Mouse (Mus musculus) megakaryocyte, adult 5-6 weeks (primary cell): ENCODE measurements at regions not wholly inside any gene's neighbourhood (a gene's known extent, or its start where the extent isn't known, plus 50 kb on each side); places are given as distances from the start of the nearest gene placed in this dataset.

Experiments used
- ATAC-seq: 2 replicates; pipeline ENCODE4 v1.8.0; 2016; ENCODE audit warnings: mild to moderate bottlenecking, inconsistent platforms; ENCODE audit not compliant: poor library complexity, severe bottlenecking

DNA sequence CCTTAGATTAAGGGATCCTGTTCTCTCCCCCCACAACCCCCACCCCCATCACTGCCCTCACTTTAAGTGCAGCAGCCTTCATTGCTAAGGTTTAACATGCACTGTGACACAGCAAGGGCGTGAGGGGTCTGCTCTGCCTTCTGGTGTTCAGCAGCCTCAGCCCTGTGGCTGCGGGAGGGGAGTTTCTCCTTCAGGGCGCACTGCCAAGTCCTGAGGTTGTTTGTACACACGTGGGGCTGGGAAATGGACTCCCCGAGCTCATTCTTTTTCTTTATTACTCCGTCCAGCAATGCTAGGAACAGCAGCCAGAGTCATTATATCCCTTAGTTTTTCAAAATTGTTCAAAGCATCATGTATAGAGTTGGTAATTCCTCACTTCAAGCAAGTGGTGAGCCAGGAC lies 363.1 kb downstream of the Ptpru start:
- ATAC-seq = no peak

GRCm38 (mm10) chr4:131478923-131479322 lies 359.2 kb downstream of the Ptpru start:
- ATAC-seq = no peak

GRCm38 (mm10) chr4:131483958-131484605 lies 354.0 kb downstream of the Ptpru start:
- ATAC-seq = no peak

GRCm38 (mm10) chr4:131484607-131485111 lies 353.4 kb downstream of the Ptpru start:
- no peak for ATAC-seq

DNA sequence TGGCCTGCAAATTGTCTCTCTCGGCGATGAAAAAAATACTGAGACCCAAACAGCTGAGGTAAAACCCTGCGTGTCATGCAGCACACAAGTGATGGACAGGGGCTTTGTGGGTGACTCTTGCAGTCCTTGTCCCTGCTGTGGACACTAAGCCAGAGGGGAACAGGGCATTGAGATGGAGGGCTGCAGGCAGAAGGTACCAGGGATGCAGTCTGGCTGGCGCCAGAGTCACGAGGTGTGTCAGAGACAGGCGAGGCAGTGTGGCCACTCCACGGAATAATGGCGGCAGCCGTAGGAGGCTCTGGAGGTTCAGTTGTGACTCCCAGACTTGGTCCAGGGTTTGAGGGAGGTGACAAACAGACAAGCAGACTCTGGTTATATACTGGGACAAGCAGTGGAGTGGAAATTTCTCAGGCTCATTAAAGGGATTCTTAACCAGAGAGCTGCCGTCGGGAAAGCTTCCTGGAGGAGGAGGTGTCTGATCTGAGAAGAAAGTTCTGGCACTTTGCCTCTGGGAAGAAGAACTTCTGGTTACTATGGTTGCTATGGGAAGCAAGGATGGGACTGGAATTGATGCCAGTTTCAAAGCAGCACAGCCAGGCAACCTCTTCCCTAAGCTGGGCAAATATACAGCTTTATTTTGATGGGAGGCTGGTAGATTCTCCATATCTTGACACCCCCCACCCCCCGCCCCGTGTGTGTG lies 352.8 kb downstream of the Ptpru start:
- ATAC-seq = no peak

DNA sequence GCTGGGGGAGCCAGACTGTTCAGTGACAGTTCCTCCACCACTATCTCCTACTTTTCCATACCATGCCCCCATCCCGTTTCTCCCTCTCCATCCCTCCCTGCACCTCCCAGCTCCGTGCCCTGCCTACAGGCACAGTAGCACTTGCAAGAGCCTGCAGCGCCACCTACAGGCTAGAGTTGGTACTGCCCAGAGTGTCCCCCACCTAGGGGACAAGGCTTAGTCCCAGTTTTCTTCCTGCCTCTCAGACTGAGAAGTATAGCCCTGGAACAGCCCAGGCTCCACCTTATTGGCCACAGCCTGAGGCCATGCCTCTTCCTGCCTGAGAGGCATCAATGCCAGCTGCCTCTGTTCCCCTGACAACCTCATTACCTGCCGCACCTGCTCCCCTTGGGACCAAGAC lies 351.3 kb downstream of the Ptpru start:
- ATAC-seq = no peak

- no peak for ATAC-seq
Measured at GRCm38 (mm10) chr4:131488246-131488645, 349.8 kb downstream of the Ptpru start.

DNA sequence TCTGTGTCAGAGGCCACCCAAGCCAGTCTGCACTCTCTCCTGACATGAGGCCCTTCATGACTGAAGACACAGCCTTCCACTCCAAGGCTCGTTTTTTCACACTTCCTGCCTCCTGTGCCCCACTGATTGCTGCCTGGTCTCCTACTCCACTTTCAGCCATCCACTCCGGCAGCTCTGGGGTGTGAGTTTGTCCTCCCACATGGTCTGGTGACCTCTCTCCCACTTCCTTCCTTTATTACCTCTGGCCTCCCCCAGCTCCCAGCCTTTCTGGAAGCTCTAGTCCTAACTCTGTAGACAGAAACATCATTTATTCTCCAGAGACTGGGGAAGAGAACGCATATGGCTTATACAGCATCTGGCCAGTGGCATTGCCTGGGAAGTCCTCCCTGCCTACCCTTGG lies 349.0 kb downstream of the Ptpru start:
- no peak for ATAC-seq

DNA sequence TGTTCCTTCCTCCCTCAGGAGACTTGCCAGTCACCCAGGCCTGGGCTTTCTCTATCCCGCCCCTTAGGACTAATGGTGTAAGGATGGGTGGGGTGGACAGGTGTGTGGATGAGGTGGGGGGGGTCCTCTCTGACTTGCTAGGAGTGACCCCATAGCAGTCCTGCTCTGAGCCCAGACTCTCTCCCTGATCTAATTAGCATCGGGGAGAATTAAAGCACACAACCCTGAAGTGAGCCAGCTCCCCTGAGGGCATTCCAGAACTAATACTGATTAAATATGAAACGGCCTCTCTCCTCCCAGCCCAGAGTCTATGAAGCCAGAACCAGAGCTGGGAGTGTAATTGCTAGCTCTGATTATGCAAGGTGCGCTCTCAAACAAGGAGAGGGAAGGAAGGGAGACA lies 346.1 kb downstream of the Ptpru start:
- no peak for ATAC-seq

- ATAC-seq = no peak
Measured at GRCm38 (mm10) chr4:131493726-131494125, 344.4 kb downstream of the Ptpru start.

DNA sequence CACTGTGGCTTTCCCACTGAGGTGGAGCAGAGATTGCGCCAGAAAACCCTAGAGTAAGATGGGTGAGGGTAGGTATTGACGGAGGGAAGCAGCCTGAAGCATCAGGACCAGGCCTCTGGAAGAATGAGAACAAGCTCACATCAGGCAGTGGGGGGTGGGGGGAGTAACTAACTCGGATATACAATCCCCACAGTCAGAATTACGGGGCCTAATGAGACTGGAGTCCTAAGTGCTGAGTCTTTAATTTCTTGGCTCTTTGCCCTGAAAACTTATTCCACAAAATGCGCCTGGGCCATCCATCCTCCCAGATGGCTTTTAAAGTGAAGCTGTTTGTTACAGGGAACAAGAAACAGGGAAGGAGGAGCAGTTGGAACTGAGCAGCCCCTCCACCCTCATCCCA lies 341.2 kb downstream of the Ptpru start:
- no peak for ATAC-seq

GRCm38 (mm10) chr4:131500928-131501650 lies 337.0 kb downstream of the Ptpru start:
- no peak for ATAC-seq

DNA sequence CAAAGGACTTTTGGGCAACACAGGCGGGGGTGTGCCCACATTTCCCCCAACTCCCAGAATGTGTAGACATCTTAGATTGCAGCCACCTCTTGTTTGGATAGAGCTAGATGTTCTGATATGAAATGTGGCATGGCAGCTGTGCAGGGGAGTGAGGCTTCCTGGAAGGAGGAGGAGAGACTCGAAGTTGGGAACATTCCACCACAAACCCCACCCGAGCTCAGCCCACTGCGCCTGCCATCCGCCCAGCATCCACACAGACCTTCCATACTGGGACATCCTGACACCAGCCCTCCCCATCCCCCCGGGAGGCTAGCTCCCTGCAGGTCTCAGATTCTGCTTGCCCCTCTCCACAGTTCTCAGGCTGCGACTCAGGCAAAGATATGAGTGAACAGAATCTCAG lies 329.9 kb downstream of the Ptpru start:
- no peak for ATAC-seq

DNA sequence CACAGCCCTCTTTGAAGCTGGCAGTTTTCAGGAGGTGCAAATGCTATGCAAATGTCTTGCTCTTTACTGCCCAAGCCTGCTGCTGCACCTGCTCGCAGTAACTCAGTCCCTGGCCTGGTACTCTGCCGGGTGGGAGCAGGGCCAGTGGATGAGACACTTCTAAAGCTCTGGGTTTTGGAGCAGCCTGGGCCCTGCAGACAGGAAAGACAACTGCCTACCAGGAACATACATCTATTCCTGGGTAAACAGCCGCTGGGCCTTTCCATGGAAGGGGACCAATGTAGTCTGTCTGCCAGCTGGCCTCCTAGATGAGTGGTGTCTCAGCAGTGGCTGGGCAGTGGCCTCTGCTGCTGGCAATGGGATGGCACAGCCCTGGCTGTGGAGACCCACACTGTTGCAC lies 326.5 kb downstream of the Ptpru start:
- no peak for ATAC-seq

DNA sequence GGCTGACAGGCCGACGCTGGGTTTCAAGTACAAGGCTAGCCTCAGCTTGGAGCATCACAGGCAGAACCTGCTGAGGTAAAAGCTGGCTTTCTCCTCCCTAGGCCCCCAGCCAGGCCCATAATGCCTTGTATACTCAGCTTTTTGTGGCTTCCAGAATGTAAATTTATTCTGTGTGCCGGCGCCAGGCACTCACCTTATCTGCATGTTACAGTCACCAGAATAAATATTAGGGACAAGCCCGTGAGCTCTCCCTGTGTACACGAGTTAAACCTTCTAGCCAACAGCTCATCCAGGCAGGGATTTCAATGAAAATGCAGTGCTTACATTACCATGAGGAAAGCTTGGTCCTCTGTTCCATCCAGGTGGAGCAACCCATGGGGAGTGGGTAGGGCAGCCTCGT lies 325.3 kb downstream of the Ptpru start:
- ATAC-seq = no peak

DNA sequence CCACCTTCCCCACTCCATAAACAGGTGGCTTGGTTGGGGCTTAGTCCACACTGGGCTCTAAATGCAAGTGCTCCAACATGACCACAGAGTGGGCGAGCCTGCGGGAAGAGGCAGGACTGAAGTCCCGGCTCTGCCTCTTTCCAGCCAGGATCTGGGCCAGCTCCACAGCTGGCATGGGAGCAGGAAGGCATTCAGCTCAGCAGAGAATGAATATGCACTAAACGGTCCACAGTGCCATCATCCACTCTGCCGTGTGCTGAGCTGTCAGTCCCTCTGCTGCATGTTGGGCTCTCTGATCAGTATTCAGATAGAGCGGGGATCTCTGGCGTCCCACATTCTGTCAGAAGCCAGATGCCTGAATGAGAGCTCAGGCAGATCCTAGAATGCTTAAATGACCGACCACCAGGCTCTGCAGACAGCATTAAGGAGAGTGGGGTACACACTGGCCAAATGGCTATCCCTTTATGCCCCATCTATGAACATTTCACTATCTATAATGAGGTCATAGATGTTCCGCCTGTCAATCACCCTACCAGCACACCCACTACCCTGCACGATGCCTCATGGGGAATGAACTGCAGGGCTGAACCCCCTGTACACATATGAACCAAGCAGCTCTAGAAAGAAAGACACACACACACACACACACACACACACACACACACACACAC lies 317.3 kb downstream of the Ptpru start:
- no peak for ATAC-seq

GRCm38 (mm10) chr4:131521307-131521651 lies 316.8 kb downstream of the Ptpru start:
- no peak for ATAC-seq

DNA sequence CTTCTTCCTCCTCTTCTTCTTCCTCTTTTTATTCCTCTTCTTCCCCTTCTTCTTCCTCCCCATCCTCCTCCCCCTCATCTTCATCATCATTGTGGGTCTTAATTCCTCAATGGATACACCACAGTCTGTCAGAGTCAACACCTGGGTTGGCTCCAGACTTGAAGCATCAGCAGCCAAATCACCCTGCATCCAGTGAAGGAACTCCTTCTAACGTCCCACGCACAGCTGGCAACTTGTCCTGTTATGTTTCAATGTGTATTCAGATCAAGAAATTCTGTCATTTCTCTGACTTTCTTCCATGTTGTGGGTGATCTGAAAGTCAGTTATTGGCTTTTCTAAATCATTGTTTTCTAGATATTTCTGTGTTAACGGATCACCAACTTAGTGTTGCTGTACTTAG lies 312.9 kb downstream of the Ptpru start:
- ATAC-seq = no peak

GRCm38 (mm10) chr4:131530491-131530890 lies 307.6 kb downstream of the Ptpru start:
- ATAC-seq = no peak

- ATAC-seq = no peak
Measured at GRCm38 (mm10) chr4:131531003-131531402, 307.1 kb downstream of the Ptpru start.

GRCm38 (mm10) chr4:131534831-131535230 lies 303.3 kb downstream of the Ptpru start:
- no peak for ATAC-seq
